Mouse (Mus musculus) spleen, postnatal 14 days (tissue): ENCODE measurements around the gene Zmiz2.
"Not testable (repeated sequence)": the region's sequence is repeated elsewhere in the genome, so short reads cannot be mapped to it uniquely, and the experiment has no call there.

Experiments used
- DNase-seq, 2 experiments: peaks; one replicate each; pipeline ENCODE4 v3.0.0; 2021 to 2022; ENCODE audit warnings: low spot score in 2 of 2

Gene Zmiz2

DNA sequence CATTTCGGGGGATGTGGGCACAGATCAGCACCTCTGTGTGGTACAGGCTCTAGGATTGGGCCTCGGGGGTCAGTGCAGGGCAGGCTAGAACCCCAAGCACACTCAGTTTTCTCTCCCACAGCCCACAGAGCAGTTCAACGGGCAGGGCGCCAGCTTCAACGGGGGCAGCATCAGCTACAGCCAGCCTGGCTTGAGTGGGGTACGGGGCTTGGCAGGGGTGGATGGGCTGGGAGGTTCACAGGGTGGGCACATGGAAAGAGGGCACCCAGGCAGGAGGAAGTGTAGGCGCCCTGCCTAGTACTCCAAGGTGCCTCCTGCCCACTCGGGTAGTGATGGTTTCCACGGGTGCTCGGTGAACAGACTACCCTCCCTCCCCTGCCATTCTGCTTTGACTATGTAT lies 9.3 kb downstream of the Zmiz2 start:
- DNase-seq, result no peak

DNA sequence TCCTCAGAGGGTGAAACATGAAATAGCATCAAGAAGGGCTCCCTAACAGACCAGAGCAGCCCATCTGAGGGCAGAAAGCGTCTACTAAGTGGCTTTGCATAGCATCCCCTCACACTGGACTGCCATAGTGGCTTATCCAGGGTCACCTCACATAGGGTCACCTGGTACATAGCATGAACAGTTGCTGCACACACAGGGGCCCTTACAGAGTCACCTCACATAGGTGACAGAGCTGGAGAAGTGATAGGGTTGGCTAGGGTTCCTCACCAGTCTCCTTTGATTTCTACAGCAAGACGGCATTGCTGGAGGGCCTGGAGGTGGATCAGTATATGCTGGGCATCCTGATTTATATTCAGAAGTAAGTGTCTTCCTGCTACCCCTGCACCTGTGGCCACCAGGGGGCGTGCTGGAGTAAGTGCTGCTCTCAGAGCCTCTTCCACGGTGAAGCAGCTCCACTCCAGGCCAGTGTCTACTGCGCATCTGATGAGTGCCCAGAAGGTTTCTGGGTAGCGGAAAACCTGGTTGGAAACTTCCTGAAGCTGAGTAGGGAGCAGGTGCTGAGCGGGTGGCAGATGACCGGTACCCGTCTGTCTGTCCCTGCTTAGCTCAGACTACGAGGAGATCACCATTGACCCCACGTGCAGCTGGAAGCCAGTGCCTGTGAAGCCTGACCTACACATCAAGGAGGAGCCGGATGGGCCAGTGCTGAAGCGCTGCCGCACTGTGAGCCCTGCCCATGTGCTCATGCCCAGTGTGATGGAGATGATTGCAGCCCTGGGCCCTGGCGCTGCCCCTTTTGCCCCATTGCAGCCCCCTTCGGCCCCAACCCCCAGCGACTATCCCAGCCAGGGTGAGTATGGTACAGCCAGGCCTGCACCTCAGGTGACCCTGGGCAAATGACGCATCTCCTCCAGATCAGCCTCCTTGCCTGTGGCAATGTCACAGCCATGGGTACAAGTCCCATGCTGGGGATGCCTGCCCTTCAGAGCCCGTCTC lies 13.9 kb downstream of the Zmiz2 start:
- peak; percentile 67 to 82 for DNase-seq

DNA sequence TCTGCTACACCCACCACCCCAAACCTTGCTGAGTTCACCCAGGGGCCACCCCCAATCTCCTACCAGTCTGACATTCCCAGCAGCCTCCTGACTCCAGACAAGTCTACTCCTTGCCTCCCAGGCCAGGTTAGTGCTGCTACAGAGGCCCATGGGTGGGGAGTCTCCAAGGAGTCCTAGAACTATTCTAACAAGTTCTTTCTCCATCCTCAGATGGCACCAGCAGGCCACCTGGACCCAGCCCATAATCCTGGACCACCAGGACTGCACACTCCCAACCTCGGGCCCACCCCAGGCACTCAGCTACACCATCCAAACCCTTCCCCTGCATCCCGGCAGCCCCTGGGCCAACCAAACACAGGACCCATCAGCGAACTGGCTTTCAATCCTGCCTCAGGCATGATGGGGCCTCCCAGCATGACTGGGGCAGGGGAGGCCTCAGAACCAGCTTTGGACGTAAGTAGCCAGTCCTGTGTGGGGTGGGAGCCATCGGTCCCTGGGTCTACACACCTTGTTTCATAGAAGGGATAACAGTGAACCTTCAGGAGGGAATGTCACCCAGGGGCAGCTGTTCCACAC lies 15.0 kb downstream of the Zmiz2 start:
- DNase-seq, result no peak

DNA sequence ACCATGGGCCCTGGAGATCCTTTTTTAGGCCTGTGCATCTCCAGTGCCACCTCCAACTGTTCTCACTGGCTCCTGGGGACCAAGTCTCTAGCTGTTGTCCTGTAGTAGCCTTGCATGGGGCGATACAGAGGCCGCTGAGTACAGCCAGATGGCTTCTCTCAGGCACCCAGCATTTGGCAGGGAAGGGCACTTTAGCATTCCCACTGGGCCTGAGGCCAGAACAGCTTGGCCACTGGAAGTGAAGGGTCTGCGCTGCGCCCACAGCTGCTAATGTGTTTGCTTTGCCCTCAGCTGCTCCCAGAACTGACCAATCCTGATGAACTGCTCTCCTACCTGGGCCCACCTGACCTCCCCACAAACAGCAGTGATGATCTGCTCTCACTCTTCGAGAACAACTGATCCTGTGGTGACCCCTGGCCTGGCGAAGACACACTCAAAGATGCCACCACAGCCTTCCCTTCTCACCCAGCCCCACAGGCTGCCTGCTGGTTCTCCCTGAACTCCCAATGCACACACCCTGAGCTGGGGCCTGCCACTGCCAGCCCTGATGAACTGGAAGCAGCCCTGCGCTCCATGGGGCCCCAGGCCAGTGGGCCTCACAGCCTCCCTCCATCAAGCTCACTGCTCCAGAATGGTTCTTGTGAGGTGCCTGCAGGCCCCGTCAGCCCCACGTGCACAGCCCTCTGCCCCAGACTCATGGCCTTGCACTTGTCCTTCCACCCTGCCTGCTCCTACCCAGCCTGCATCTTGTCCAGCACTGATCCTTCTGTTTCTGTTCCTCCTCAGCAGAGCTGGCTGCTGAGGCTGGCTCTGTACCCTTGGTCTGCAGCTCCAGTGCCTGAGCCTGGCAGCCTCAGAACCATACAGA lies 16.1 kb downstream of the Zmiz2 start:
- DNase-seq, result no peak

DNA sequence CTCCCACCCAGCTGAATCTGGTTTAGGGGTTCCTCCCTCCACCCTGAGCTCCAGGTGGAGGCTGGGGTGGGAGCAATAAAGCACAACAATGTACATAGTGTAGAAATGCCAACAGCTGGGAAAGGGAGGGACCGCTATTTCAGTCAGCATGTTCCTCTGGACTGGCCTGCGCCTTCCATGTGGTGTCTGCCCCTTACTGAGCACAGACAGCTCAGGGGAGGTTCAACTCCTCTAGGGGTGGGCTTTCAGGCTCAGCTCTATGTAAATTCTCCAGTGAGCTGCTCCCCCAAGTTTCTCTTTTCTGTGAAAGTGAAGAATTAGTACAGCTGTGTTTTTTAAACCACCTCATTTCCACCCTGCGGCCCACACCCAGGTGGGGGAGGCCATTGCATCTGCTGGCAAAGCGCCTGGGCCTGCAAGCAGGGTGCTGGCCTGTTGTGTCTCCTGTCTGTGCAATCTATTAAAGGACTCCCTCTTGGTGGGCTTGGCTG lies 16.8 kb downstream of the Zmiz2 start:
- DNase-seq, result no peak

DNA sequence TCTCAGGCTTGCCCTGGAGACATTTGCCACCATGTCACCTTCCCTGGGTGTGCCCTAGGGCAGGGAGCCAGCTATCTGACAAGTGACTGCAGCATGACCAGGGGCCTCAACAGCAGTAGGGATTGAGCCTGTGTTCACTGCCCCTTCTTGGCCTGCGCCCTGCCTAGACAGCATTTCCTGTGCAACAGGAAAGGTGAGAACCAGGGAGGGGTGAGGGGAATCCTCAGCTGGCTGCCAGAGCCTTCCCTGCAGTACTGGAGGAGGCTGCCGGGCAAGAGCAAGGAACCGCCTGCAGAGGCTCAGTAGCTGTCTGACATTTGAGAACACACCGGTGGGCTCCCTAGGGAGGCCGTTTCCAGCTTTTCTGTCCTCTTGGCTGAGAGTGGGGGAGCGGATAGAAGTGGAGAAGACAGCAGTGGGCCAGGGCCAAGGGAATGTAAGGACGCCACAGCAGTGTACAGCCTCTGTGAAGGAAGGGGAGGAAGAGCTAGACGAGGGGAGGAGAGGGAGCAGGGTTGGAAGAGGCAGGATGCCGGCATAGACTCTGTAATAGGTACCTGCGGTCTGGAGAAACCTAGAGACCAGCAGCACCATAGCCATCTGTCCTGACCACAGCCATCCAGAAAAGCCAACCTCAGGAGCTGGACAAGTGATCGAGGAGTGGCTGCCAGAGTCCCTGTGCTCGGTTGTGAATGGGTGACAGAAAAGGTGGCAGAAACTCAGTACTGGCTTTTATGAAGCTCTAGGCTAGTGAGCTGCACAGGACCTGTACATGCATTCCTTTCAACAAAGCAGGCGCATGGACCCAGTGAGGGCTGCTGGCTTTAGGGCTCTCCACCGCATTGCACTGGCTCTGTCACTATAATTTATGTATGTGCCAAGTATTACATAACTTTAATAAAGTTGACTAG lies 17.6 kb downstream of the Zmiz2 start:
- DNase-seq, result no peak

DNA sequence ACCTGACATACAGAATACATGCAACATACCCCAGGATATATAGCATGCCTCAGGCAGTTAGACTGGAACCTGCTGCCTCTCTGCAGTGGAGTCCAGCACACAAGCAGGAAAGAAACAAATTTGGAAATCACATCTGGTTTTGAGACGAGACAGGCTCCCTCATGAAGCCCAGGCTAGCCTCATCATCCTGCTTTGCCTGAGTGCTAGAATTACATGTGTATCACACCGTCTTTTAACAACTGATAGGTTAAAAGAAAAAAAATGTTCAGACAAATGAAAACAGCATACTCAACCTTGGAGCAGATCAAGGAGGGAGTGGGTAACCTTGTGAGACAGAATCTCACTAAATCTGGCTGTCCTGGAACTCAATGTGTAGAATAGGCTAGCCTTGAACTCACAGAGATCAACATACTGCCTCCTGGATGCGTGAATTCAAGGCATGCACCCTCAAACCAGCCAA lies 18.3 kb downstream of the Zmiz2 start:
- no peak for DNase-seq

DNA sequence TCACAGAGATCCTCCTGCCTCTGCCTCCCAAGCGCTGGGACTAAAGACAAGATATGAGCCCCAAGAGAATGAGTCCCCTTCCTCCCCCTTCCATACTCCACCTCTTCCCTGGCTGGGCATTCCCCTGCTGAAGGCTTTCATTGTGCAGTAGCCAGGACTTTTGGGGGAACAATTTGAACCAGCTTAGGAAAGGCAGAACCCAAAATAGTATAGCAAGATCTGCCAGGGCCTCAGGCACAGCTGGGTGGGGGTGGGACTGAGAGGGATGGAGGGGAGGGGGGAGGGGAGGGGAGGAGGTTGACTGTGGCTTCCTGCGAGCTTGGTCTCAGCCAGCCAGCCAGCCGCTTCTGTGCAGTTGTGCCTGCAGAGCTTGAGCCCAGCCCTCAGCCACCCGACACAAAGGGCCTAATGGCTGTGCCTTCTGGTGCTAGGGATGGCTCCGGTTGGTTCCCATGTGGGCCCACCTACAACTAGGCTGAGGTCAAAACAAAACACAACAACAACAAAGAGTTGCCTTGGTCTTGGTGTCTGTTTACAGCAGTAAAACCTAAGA lies 21.3 kb downstream of the Zmiz2 start:
- no peak for DNase-seq

DNA sequence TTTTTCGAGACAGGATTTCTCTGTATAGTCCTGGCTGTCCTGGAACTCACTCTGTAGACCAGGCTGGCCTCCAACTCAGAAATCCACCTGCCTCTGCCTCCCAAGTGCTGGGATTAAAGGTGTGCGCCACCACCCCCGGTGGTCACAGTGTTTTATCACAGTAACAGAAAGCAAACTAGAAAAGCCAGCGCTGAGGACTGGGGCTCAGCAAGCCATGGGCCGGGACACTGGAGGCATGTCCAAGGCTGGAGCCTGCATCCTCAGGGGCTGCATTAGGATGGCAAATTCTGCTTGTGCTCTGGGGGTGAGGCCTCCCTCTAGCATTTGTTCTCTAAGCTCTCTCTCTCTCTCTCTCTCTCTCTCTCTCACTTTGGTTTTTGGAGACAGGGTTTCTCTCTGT lies 21.9 kb downstream of the Zmiz2 start:
- not testable (repeated sequence) for DNase-seq

DNA sequence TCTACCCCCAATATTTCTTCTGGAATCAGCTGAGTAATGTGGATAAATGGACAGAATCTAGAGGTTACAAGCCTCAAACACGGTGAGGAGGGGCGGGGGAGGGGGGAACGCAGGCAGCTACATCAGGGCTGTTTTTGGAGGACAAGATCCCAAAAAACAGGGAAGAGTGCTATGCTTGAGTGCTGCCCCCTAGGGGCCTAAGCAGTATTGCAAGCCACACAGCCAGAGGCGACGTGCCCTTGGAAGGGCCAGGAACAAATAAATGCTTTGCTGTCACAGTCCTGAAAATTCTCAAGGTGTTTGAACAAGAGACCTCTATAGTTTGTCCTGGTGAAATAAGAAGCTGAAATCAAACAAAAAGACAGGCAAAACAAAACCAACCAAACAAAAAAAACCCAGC lies 22.8 kb downstream of the Zmiz2 start:
- peak; percentile 45 to 65 for DNase-seq

DNA sequence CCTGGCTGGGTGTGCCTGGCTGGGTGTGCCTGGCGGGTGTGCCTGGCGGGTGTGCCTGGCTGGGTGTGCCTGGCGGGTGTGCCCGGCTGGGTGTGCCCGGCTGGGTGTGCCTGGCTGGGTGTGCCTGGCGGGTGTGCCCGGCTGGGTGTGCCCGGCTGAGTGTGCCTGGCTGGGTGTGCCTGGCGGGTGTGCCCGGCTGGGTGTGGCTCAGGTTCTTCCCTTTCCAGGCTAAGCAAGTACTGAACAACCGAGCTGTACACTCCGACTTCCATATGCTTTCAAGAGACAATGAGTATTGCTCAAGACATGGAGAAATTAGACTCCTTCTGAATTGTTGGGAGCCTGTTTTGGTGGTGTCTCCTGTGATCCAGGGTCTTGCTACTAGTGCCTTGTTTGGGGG lies 24.4 kb downstream of the Zmiz2 start:
- no peak for DNase-seq

DNA sequence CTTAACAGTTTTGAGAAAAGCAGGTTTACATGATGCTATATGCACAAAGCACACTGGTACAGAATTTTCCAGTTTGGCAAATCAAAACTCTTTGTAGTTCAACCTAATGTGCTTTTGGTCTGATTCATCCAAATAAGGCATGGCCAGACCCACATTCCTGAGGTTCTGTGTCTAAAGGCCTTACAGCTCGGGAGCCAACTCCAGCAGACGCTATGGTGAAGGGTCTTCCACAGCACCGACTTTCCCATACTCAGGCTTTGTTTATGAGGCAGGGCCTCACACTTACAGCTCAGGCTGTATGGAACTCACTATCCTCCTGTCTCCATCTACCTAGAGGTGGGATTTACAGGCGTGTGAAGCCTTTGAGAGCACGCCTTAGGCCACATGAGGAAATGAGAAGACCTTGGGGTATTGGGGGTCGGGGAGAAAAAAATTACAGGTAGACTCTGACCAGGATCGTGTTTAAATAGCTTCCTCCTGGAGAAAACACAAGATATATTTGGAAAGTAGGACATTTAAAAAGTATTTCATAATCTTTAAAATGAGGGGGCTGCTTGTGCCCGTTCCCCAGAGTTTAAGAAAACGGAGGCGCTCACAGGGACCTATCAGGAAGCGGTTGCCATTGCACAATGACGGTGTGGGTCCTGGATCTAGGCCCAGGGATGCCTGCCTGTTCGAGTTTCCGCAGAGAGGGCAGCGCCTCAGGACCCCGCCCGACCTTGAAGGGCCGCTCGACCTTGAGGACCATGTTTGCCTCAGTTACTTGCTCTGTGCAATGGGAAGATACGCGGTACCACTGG lies 26.1 kb downstream of the Zmiz2 start, which contains the start of gene Ppia:
TSS of gene Ppia (plus strand) at position 693 of the 800 bp plus-strand sequence.
- no peak for DNase-seq

DNA sequence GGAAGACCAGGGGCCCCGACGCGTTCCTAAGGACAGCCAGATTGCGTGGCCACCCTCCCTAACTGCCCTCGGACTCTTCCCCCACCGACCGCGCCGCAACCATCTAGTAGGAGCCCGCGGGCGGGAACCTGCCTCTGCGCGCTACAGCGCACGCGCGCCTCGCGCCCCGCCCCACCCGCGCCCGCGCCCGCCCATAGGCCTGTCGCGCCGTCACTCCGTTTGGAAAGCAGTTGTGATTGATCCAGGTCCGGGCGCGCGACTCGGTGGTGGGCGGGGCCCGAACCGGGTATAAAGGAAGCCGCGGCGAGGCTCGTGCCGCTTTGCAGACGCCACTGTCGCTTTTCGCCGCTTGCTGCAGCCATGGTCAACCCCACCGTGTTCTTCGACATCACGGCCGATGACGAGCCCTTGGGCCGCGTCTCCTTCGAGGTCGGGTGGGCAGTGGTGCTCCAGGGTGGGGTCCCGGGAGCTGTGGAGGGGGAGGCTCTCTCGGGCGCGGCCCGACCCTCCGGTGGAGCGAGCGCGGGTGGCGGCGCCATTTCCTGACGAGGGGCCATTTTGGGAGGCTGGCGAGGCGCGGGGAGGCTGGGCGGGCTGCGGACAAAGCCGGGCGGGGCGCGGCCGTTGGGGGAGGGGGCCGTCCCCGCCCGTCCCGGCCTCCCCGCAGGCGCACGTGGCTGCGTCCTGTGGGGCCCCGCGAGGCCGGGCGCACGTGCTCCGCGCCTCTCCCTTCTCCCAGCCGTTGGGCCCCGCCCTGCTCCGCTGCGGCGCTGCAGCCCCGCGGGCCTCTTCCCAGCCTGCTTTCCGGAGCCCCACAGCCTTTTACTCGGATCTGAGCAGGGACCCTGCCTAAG lies 26.9 kb downstream of the Zmiz2 start:
- peak; percentile 98 to 99 for DNase-seq

DNA sequence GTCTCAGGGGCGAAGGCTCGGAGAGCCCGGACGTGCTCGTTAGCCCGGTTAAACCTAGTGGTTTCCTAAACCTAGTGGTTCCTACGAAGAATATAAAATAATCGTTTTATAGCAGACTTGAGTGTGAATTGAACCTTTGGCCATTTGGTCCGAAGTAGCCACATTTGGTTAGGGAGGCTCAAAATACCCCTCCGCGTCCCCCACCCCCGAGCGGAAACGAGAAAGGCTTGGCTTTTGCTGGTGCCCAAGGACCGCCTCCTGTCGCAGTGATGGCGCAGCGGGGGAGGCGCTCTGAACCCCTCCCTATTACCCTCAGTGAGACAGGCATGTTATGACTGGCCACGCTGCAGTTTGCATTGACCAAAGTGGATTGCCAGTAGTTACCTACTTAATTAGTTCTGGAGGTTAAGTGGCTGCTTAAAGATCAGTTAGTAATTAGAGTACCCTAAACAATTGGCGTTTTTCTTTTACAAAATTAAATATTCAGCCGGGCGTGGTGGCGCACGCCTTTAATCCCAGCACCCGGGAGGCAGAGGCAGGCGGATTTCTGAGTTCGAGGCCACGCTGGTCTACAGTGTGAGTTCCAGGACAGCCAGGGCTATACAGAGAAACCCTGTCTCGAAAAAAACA lies 27.6 kb downstream of the Zmiz2 start:
- peak; percentile 57 to 70 for DNase-seq

DNA sequence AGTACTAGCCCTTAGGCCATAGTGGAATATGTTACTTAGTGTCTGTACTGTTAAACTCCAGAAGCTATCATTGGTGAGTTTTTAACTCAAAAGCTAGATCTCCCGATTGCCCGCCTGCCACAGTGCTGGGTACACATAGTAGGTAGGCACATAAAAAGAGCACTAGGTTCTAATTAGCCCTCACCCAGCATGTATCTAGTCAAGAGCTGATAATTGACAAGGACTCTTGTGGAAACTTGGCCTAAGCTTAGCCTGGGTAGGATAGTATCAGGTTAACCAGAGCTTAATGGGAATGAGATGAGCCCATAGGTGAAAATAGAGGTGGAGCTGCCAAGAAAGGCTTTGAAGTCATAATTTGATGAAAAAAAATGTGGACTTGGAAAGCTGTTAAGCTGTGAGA lies 28.2 kb downstream of the Zmiz2 start:
- DNase-seq, result no peak

DNA sequence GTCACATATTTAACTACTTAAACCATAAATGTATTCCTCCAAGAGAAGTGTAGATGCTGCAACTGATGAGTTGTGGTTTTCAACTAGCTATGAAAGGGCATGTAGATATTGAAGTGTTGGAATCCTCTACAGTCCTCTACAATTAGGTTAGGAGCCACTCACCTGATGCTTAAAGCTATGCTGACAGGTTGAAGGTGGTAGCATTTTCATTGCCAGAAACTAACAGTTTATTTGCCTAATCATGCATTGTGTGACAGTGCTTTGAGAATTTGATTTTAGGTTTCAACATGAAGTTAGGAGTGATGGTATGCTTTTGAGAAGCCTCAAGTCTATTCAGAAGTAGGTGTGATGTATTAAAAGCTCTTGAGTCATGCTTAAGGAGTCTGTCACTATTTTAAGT lies 28.6 kb downstream of the Zmiz2 start:
- DNase-seq, result no peak

DNA sequence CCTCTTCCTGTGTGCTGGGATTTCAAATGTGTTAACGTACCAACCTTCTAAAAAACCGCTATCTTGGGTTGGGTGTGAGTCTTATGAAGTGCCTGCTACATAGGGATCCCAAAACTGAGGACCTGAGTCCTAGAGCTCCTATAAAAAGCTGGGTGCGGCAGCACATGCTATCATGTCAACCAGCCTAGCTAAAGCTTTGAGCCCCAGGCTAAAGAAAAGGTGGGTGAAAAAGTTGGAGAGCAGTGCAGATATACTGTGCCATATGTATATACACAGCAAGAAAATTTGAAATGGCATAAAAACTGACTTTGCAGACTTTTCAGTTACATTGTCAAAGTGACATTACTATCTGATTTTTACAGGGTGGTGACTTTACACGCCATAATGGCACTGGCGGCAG lies 29.9 kb downstream of the Zmiz2 start:
- no peak for DNase-seq

DNA sequence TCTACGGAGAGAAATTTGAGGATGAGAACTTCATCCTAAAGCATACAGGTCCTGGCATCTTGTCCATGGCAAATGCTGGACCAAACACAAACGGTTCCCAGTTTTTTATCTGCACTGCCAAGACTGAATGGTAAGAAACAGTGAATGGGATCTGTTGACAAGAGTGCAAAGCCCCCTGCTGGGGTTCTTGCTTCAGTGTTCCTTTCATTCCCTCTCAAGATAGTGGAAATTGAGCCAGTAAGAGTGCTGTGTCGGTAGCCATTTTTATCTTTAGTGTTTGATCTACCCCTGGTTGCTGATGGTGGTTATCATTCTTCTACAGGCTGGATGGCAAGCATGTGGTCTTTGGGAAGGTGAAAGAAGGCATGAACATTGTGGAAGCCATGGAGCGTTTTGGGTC lies 30.3 kb downstream of the Zmiz2 start:
- DNase-seq, result not testable (repeated sequence)
